Mouse (Mus musculus): ENCODE results near the gene Nos1. TPM values are rescaled to one million over a fixed set of nuclear protein-coding genes. Genes with fewer than 3 reads are reported as not detected.
A peak's percentile ranks its signal among the peaks of the same experiment; 100 is the strongest.

Gene Nos1
- polyA plus RNA-seq, 1 experiment from 2014 or later = 0.25 TPM

GRCm38 (mm10) chr5:117900921-117901705 lies 120.3 kb downstream of the Nos1 start:
- Histone ChIP-seq H3K4me3 (ENCODE audit: low read depth, low read length) (no peak overlapping the region), H3K4me2 (ENCODE audit: low read depth, low read length) (no peak overlapping the region), H3K4me1 (ENCODE audit: control insufficient read depth, insufficient read depth, low read length) (peaks cover 2% of the 10 kb centered on the region), H3K27me3 (ENCODE audit: control insufficient read depth, insufficient read depth, low read length) (no peaks in the 10 kb centered on the region), H3K27ac (replicated peaks; ENCODE audit: low read depth, low read length) (no peak overlapping the region), H3K9ac (replicated peaks; ENCODE audit: low read length) (no peak overlapping the region), H3K9me3 (replicated peaks; ENCODE audit: control insufficient read depth, low read length) (no peaks in the 10 kb centered on the region), H3K36me3 (replicated peaks; ENCODE audit: control insufficient read depth, insufficient read depth, low read depth, low read length) (no peaks in the 10 kb centered on the region)
- ATAC-seq (replicated peaks; ENCODE audit: insufficient number of reproducible peaks, low FRiP score, low TSS enrichment, low read depth) (no peak), DNase-seq (ENCODE audit: low spot score) (peak; percentile 54)
- whole genome bisulfite sequencing = 20% methylated on average over 13 of the region's 13 CpGs

DNA sequence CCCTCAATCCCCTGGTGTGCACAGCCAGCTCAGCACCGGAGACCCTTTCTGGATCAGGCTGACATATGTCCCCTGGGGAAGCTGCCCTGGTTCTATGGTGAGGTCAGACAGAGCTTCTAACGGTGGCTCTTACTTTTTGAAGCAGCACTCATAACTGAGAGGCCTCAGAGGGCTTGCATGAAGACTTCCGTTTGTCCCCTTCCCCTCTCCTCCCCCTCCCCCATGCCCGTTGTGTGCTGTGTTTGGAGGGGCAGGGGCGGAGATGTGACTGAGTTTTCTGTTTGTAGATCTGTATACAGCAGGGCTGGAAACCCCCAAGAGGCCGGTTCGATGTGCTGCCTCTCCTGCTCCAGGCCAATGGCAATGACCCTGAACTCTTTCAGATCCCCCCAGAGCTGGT lies 122.7 kb downstream of the Nos1 start:
- DNase-seq (ENCODE audit: low spot score) = peak; percentile 9

GRCm38 (mm10) chr5:117905728-117906127 lies 124.9 kb downstream of the Nos1 start:
- Histone ChIP-seq H3K4me2 (ENCODE audit: low read depth, low read length) (no peak overlapping the region), H3K9ac (replicated peaks; ENCODE audit: low read length) (no peak overlapping the region), H3K27ac (replicated peaks; ENCODE audit: low read depth, low read length) (no peak overlapping the region), H3K9me3 (replicated peaks; ENCODE audit: control insufficient read depth, low read length) (no peaks in the 10 kb centered on the region), H3K4me1 (ENCODE audit: control insufficient read depth, insufficient read depth, low read length) (peaks cover 2% of the 10 kb centered on the region; the same call in 1 of the 2 replicates), H3K27me3 (ENCODE audit: control insufficient read depth, insufficient read depth, low read length) (no peaks in the 10 kb centered on the region), H3K4me3 (ENCODE audit: low read depth, low read length) (no peak overlapping the region), H3K36me3 (replicated peaks; ENCODE audit: control insufficient read depth, insufficient read depth, low read depth, low read length) (no peaks in the 10 kb centered on the region)
- ATAC-seq (replicated peaks; ENCODE audit: insufficient number of reproducible peaks, low FRiP score, low TSS enrichment, low read depth) = no peak
- no peak for DNase-seq (ENCODE audit: low spot score)
- 91% methylated on average over 4 of the region's 4 CpGs for WGBS

More for the DNA sequence above, 122.7 kb downstream of the Nos1 start:
- H3K36me3 ChIP-seq (replicated peaks; ENCODE audit: control insufficient read depth, insufficient read depth, low read depth, low read length) = no peaks in the 10 kb centered on the region
- no peak overlapping the region for H3K9ac ChIP-seq (replicated peaks; ENCODE audit: low read length)
- 22% methylated on average over 7 of the region's 7 CpGs for WGBS
- no peak overlapping the region for H3K4me3 ChIP-seq (ENCODE audit: low read depth, low read length)
- no peaks in the 10 kb centered on the region for H3K27me3 ChIP-seq (ENCODE audit: control insufficient read depth, insufficient read depth, low read length)
- no peak for ATAC-seq (replicated peaks; ENCODE audit: insufficient number of reproducible peaks, low FRiP score, low TSS enrichment, low read depth)
- H3K4me2 ChIP-seq (ENCODE audit: low read depth, low read length) = no peak overlapping the region
- H3K9me3 ChIP-seq (replicated peaks; ENCODE audit: control insufficient read depth, low read length) = no peaks in the 10 kb centered on the region
- peaks cover 2% of the 10 kb centered on the region; the same call in 1 of the 2 replicates for H3K4me1 ChIP-seq (ENCODE audit: control insufficient read depth, insufficient read depth, low read length)
- no peak overlapping the region for H3K27ac ChIP-seq (replicated peaks; ENCODE audit: low read depth, low read length)

- ATAC-seq (replicated peaks; ENCODE audit: insufficient number of reproducible peaks, low FRiP score, low TSS enrichment, low read depth) (no peak), DNase-seq (ENCODE audit: low spot score) (no peak)
- H3K27ac ChIP-seq (replicated peaks; ENCODE audit: low read depth, low read length) = no peak overlapping the region
- H3K9me3 ChIP-seq (replicated peaks; ENCODE audit: control insufficient read depth, low read length) = no peaks in the 10 kb centered on the region
- H3K4me3 ChIP-seq (ENCODE audit: low read depth, low read length) = no peak overlapping the region
- H3K9ac ChIP-seq (replicated peaks; ENCODE audit: low read length) = no peak overlapping the region
- H3K27me3 ChIP-seq (ENCODE audit: control insufficient read depth, insufficient read depth, low read length) = no peaks in the 10 kb centered on the region
- WGBS = 75% methylated on average over 4 of the region's 4 CpGs
- H3K36me3 ChIP-seq (replicated peaks; ENCODE audit: control insufficient read depth, insufficient read depth, low read depth, low read length) = no peaks in the 10 kb centered on the region
- H3K4me1 ChIP-seq (ENCODE audit: control insufficient read depth, insufficient read depth, low read length) = no peaks in the 10 kb centered on the region
- H3K4me2 ChIP-seq (ENCODE audit: low read depth, low read length) = no peak overlapping the region
Measured at GRCm38 (mm10) chr5:117909524-117909923, 128.7 kb downstream of the Nos1 start.

- Histone ChIP-seq H3K4me1 (ENCODE audit: control insufficient read depth, insufficient read depth, low read length) (no peaks in the 10 kb centered on the region), H3K27ac (replicated peaks; ENCODE audit: low read depth, low read length) (no peak overlapping the region), H3K36me3 (replicated peaks; ENCODE audit: control insufficient read depth, insufficient read depth, low read depth, low read length) (no peaks in the 10 kb centered on the region), H3K27me3 (ENCODE audit: control insufficient read depth, insufficient read depth, low read length) (no peaks in the 10 kb centered on the region), H3K9ac (replicated peaks; ENCODE audit: low read length) (no peak overlapping the region), H3K4me3 (ENCODE audit: low read depth, low read length) (no peak overlapping the region), H3K4me2 (ENCODE audit: low read depth, low read length) (no peak overlapping the region), H3K9me3 (replicated peaks; ENCODE audit: control insufficient read depth, low read length) (no peaks in the 10 kb centered on the region)
- ATAC-seq (replicated peaks; ENCODE audit: insufficient number of reproducible peaks, low FRiP score, low TSS enrichment, low read depth) (no peak), DNase-seq (ENCODE audit: low spot score) (no peak)
- WGBS = 89% methylated on average over 5 of the region's 5 CpGs
Measured at GRCm38 (mm10) chr5:117916349-117916748, 135.5 kb downstream of the Nos1 start.

DNA sequence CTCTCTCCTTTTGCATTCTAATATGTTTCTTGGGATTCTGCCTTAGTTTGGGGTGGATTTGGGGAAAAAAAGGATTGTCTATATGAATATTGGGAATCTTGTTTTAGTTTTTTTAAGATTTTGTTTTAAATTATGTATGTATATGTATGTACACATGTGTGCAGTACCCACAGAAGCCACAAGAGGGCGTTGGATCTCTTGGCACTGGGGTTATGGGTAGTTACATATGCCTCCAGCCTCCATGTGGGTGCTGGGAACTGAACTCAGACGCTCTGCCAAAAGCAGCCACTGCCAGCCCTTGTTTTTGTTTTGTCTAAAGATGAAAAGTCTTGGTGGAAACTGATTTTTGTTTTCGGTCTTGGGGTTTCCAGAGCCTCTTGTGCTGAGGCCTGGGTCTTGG lies 136.1 kb downstream of the Nos1 start:
- H3K9ac ChIP-seq (replicated peaks; ENCODE audit: low read length) = no peak overlapping the region
- DNase-seq (ENCODE audit: low spot score) (no peak), ATAC-seq (replicated peaks; ENCODE audit: insufficient number of reproducible peaks, low FRiP score, low TSS enrichment, low read depth) (no peak)
- 54% methylated on average over 3 of the region's 3 CpGs for WGBS
- H3K4me1 ChIP-seq (ENCODE audit: control insufficient read depth, insufficient read depth, low read length) = no peaks in the 10 kb centered on the region
- H3K4me3 ChIP-seq (ENCODE audit: low read depth, low read length) = no peak overlapping the region
- no peaks in the 10 kb centered on the region for H3K9me3 ChIP-seq (replicated peaks; ENCODE audit: control insufficient read depth, low read length)
- no peak overlapping the region for H3K4me2 ChIP-seq (ENCODE audit: low read depth, low read length)
- H3K27me3 ChIP-seq (ENCODE audit: control insufficient read depth, insufficient read depth, low read length) = no peaks in the 10 kb centered on the region
- H3K27ac ChIP-seq (replicated peaks; ENCODE audit: low read depth, low read length) = no peak overlapping the region
- no peaks in the 10 kb centered on the region for H3K36me3 ChIP-seq (replicated peaks; ENCODE audit: control insufficient read depth, insufficient read depth, low read depth, low read length)

- no peak overlapping the region for H3K9ac ChIP-seq (replicated peaks; ENCODE audit: low read length)
- 85% methylated on average over 12 of the region's 12 CpGs for WGBS
- no peak for ATAC-seq (replicated peaks; ENCODE audit: insufficient number of reproducible peaks, low FRiP score, low TSS enrichment, low read depth)
Measured at GRCm38 (mm10) chr5:117921786-117922528, 141.1 kb downstream of the Nos1 start.

GRCm38 (mm10) chr5:117923688-117924087 lies 142.9 kb downstream of the Nos1 start:
- Histone ChIP-seq H3K4me3 (ENCODE audit: low read depth, low read length) (no peak overlapping the region), H3K36me3 (replicated peaks; ENCODE audit: control insufficient read depth, insufficient read depth, low read depth, low read length) (no peaks in the 10 kb centered on the region), H3K9me3 (replicated peaks; ENCODE audit: control insufficient read depth, low read length) (no peaks in the 10 kb centered on the region), H3K9ac (replicated peaks; ENCODE audit: low read length) (no peak overlapping the region), H3K4me2 (ENCODE audit: low read depth, low read length) (no peak overlapping the region), H3K4me1 (ENCODE audit: control insufficient read depth, insufficient read depth, low read length) (no peaks in the 10 kb centered on the region), H3K27ac (replicated peaks; ENCODE audit: low read depth, low read length) (no peak overlapping the region), H3K27me3 (ENCODE audit: control insufficient read depth, insufficient read depth, low read length) (no peaks in the 10 kb centered on the region)
- 36% methylated on average over 6 of the region's 6 CpGs for WGBS
- no peak for DNase-seq (ENCODE audit: low spot score)
- no peak for ATAC-seq (replicated peaks; ENCODE audit: insufficient number of reproducible peaks, low FRiP score, low TSS enrichment, low read depth)

More at GRCm38 (mm10) chr5:117921786-117922528, 141.1 kb downstream of the Nos1 start:
- no peak overlapping the region for H3K4me2 ChIP-seq (ENCODE audit: low read depth, low read length)
- no peaks in the 10 kb centered on the region for H3K27me3 ChIP-seq (ENCODE audit: control insufficient read depth, insufficient read depth, low read length)
- H3K27ac ChIP-seq (replicated peaks; ENCODE audit: low read depth, low read length) = no peak overlapping the region
- no peaks in the 10 kb centered on the region for H3K36me3 ChIP-seq (replicated peaks; ENCODE audit: control insufficient read depth, insufficient read depth, low read depth, low read length)
- no peak for DNase-seq (ENCODE audit: low spot score)
- H3K4me3 ChIP-seq (ENCODE audit: low read depth, low read length) = no peak overlapping the region
- no peaks in the 10 kb centered on the region for H3K9me3 ChIP-seq (replicated peaks; ENCODE audit: control insufficient read depth, low read length)
- H3K4me1 ChIP-seq (ENCODE audit: control insufficient read depth, insufficient read depth, low read length) = no peaks in the 10 kb centered on the region
